Mouse (Mus musculus) stomach, postnatal 0 days (tissue): Measurements from ENCODE around the gene Phospho1. TPM values are rescaled to one million over a fixed set of nuclear protein-coding genes. Genes with fewer than 3 reads are reported as not detected.

Experiments used
- ATAC-seq: fragments of 200-750 bp; cut with Nextera tagmentation; 2 replicates; pipeline ENCODE4 v1.8.0; 2017; ENCODE audit not compliant: low FRiP score, low TSS enrichment
- DNase-seq: peaks from one replicate; pipeline ENCODE4 v3.0.0-alpha.2; 2016; ENCODE audit warnings: low spot score
- H3K27ac ChIP-seq: fragments of 300-500 bp; sonication (generic); replicated peaks from 2 replicates; pipeline ENCODE4 v1.5.1; 2014; ENCODE audit warnings: mild to moderate bottlenecking, control low read depth
- H3K27me3 ChIP-seq: fragments of 300-500 bp; sonication (generic); 2 replicates; pipeline ENCODE4 v1.6.1; 2014; ENCODE audit warnings: low read length; ENCODE audit not compliant: control insufficient read depth, insufficient read depth
- H3K36me3 ChIP-seq: fragments of 300-500 bp; sonication (generic); 2 replicates; pipeline ENCODE4 v1.6.1; 2014; ENCODE audit warnings: low read length, mixed read lengths; ENCODE audit not compliant: control insufficient read depth, insufficient read depth
- H3K4me1 ChIP-seq: fragments of 300-500 bp; sonication (generic); replicated peaks from 2 replicates; pipeline ENCODE4 v1.6.1; 2014; ENCODE audit warnings: antibody characterized with exemption; ENCODE audit not compliant: control insufficient read depth, insufficient read depth
- H3K4me2 ChIP-seq: fragments of 300-500 bp; sonication (generic); replicated peaks from 2 replicates; pipeline ENCODE4 v1.6.1; 2014; ENCODE audit warnings: low read depth, mild to moderate bottlenecking, control low read depth, moderate library complexity
- H3K4me3 ChIP-seq: fragments of 300-500 bp; sonication (generic); 2 replicates; pipeline ENCODE4 v1.5.1; 2014; ENCODE audit warnings: low read depth, low read length, control low read depth
- H3K9ac ChIP-seq: fragments of 300-500 bp; sonication (generic); 2 replicates; pipeline ENCODE4 v1.6.1; 2014; ENCODE audit warnings: mild to moderate bottlenecking, low read length, control low read depth, mixed read lengths
- H3K9me3 ChIP-seq: fragments of 300-500 bp; sonication (generic); 2 replicates; pipeline ENCODE4 v1.6.1; 2016; ENCODE audit warnings: low read length; ENCODE audit not compliant: control insufficient read depth
- CTCF ChIP-seq: IDR thresholded peaks from 2 replicates; pipeline ENCODE4 v1.5.1; 2016; ENCODE audit warnings: antibody characterized with exemption, low read depth, mild to moderate bottlenecking, moderate library complexity
- EP300 ChIP-seq: optimal IDR thresholded peaks from 2 replicates; pipeline ENCODE3; 2016; ENCODE audit warnings: antibody characterized with exemption
- WGBS: fragments of 180-500 bp; shearing (Covaris S2); extraction: QIAGEN DNeasy Blood & Tissue Kit; methylation state at CpG from one replicate; pipeline ENCODE4 v1.1.7; 2014; 5-methylcytosine and 5-hydroxymethylcytosine counted together
- polyA plus RNA-seq: library from polyadenylated mRNA; unstranded; fragments of >200 nt; fragmentation: Nextera tagmentation; extraction: Ambion mirVana; gene quantifications from 2 replicates; pipeline ENCODE4 v1.2.1, GENCODE M21; 2015

Phospho1 gene
- polyA plus RNA-seq, 1 experiment from 2014 or later = 0.45 TPM

GRCm38 (mm10) chr11:95832129-95833005, 8.1 kb downstream of the Phospho1 start:
- ATAC-seq = no peak
- no peak overlapping the region for H3K4me3 ChIP-seq
- 62% methylated on average over 18 of the region's 18 CpGs for WGBS
- H3K27me3 ChIP-seq = peaks cover 14% of the 10 kb centered on the region; the same call in 1 of the 2 replicates
- no peak for TF ChIP-seq EP300
- no peak for TF ChIP-seq CTCF
- H3K9ac ChIP-seq = no peak overlapping the region
- peaks cover 5% of the 10 kb centered on the region for H3K4me1 ChIP-seq
- H3K36me3 ChIP-seq = 0 out of 2 replicates have a peak, but pooled peaks cover 2% of the 10 kb centered on the region
- no peak for DNase-seq
- no peaks in the 10 kb centered on the region for H3K9me3 ChIP-seq
- H3K4me2 ChIP-seq = no peak overlapping the region
- H3K27ac ChIP-seq = no peak overlapping the region

- ATAC-seq = no peak
- Histone ChIP-seq H3K27me3 (peaks cover 14% of the 10 kb centered on the region; the same call in 1 of the 2 replicates), H3K9ac (no peak overlapping the region), H3K36me3 (0 out of 2 replicates have a peak, but pooled peaks cover 2% of the 10 kb centered on the region), H3K27ac (no peak overlapping the region), H3K4me3 (no peak overlapping the region), H3K4me1 (peaks cover 5% of the 10 kb centered on the region), H3K4me2 (no peak overlapping the region), H3K9me3 (no peaks in the 10 kb centered on the region)
- TF ChIP-seq CTCF (no peak), EP300 (no peak)
- 49% methylated on average over 8 of the region's 8 CpGs for WGBS
- no peak for DNase-seq
Measured at GRCm38 (mm10) chr11:95833006-95833570, 8.8 kb downstream of the Phospho1 start.

- Histone ChIP-seq H3K27me3 (peaks cover 14% of the 10 kb centered on the region; the same call in 1 of the 2 replicates), H3K4me2 (no peak overlapping the region), H3K9ac (no peak overlapping the region), H3K4me1 (peaks cover 5% of the 10 kb centered on the region), H3K27ac (no peak overlapping the region), H3K36me3 (0 out of 2 replicates have a peak, but pooled peaks cover 2% of the 10 kb centered on the region), H3K9me3 (no peaks in the 10 kb centered on the region), H3K4me3 (no peak overlapping the region)
- ATAC-seq (no peak), DNase-seq (no peak)
- 20% methylated on average over 18 of the region's 18 CpGs for WGBS
- TF ChIP-seq CTCF = no peak
- no peak for TF ChIP-seq EP300
Measured at GRCm38 (mm10) chr11:95833631-95834142, 9.4 kb downstream of the Phospho1 start.

GRCm38 (mm10) chr11:95834143-95834667, 9.9 kb downstream of the Phospho1 start:
- 17% methylated on average over 21 of the region's 22 CpGs for WGBS
- peak overlapping the region; percentile 20; the same call in 1 of the 2 replicates for H3K4me2 ChIP-seq
- H3K27ac ChIP-seq = no peak overlapping the region
- H3K9ac ChIP-seq = no peak overlapping the region
- no peaks in the 10 kb centered on the region for H3K9me3 ChIP-seq
- 0 out of 2 replicates have a peak, but pooled peaks cover 2% of the 10 kb centered on the region for H3K36me3 ChIP-seq
- H3K4me1 ChIP-seq = peaks cover 5% of the 10 kb centered on the region
- TF ChIP-seq EP300 = no peak
- TF ChIP-seq CTCF = no peak
- no peak overlapping the region for H3K4me3 ChIP-seq
- ATAC-seq (peak; percentile 6; the same call in 1 of the 2 replicates), DNase-seq (peak; percentile 41)
- H3K27me3 ChIP-seq = peaks cover 14% of the 10 kb centered on the region; the same call in 1 of the 2 replicates

GRCm38 (mm10) chr11:95834742-95835710, 10.7 kb downstream of the Phospho1 start:
- DNase-seq (no peak), ATAC-seq (no peak)
- TF ChIP-seq EP300 (no peak), CTCF (no peak)
- Histone ChIP-seq H3K4me1 (peaks cover 5% of the 10 kb centered on the region), H3K4me2 (no peak overlapping the region), H3K4me3 (no peak overlapping the region), H3K27ac (no peak overlapping the region), H3K9me3 (no peaks in the 10 kb centered on the region), H3K9ac (no peak overlapping the region), H3K36me3 (0 out of 2 replicates have a peak, but pooled peaks cover 2% of the 10 kb centered on the region), H3K27me3 (peaks cover 8% of the 10 kb centered on the region; the same call in 1 of the 2 replicates)
- WGBS = 24% methylated on average over 15 of the region's 15 CpGs
